Mouse (Mus musculus) kidney, adult 8-10 months (tissue): ENCODE data around the gene Ddias.
"Not testable (repeated sequence)": the region's sequence is repeated elsewhere in the genome, so short reads cannot be mapped to it uniquely, and the experiment has no call there.

Experiments used
- DNase-seq, 2 experiments: peaks; one replicate each; pipeline ENCODE4 v3.0.0; 2022

Ddias gene

GRCm38 (mm10) chr7:92874116-92874675 is at the start of gene Ddias, which contains the start of gene Prcp:
Gene Ddias, minus strand, starts transcription at chr7:92874247.
Gene Prcp, plus strand, starts transcription at chr7:92874470.
- peak; percentile 92 to 93 for DNase-seq

- no peak for DNase-seq
Measured at GRCm38 (mm10) chr7:92920857-92921172, 46.8 kb upstream of the Ddias start.

- no peak for DNase-seq
Measured at GRCm38 (mm10) chr7:92920172-92920856, 46.3 kb upstream of the Ddias start.

GRCm38 (mm10) chr7:92904285-92904684 is 30.2 kb upstream of the Ddias start:
- not testable (repeated sequence) for DNase-seq

GRCm38 (mm10) chr7:92903360-92904038 is 29.5 kb upstream of the Ddias start:
- peak; percentile 51 to 70 for DNase-seq

GRCm38 (mm10) chr7:92897021-92897420 is 23.0 kb upstream of the Ddias start:
- DNase-seq: no peak

- no peak for DNase-seq
Measured at GRCm38 (mm10) chr7:92896036-92896435, 22.0 kb upstream of the Ddias start.

GRCm38 (mm10) chr7:92893478-92893877 is 19.4 kb upstream of the Ddias start:
- no peak for DNase-seq

GRCm38 (mm10) chr7:92890618-92891230 is 16.7 kb upstream of the Ddias start:
- no peak for DNase-seq

- DNase-seq: no peak
Measured at GRCm38 (mm10) chr7:92890211-92890610, 16.2 kb upstream of the Ddias start.

GRCm38 (mm10) chr7:92887230-92887629 is 13.2 kb upstream of the Ddias start:
- no peak for DNase-seq

- DNase-seq: no peak
Measured at GRCm38 (mm10) chr7:92886801-92887200, 12.8 kb upstream of the Ddias start.

GRCm38 (mm10) chr7:92884998-92885660 is 11.1 kb upstream of the Ddias start:
- no peak for DNase-seq

GRCm38 (mm10) chr7:92883850-92884716 is 10.0 kb upstream of the Ddias start:
- DNase-seq: no peak

- peak; percentile 47 to 48 for DNase-seq
Measured at GRCm38 (mm10) chr7:92878575-92879285, 4.7 kb upstream of the Ddias start.

- DNase-seq: no peak
Measured at GRCm38 (mm10) chr7:92876538-92876937, 2.5 kb upstream of the Ddias start.

GRCm38 (mm10) chr7:92876066-92876465 is 2.0 kb upstream of the Ddias start:
- DNase-seq: peak; percentile 15 to 38

- DNase-seq: peak; percentile 91 to 92
Measured at GRCm38 (mm10) chr7:92874761-92875408, 838 bp upstream of the Ddias start.

GRCm38 (mm10) chr7:92871596-92871995 is 2.5 kb downstream of the Ddias start:
- no peak for DNase-seq

GRCm38 (mm10) chr7:92870161-92870560 is 3.9 kb downstream of the Ddias start:
- DNase-seq: no peak

- DNase-seq: no peak
Measured at GRCm38 (mm10) chr7:92866526-92866925, 7.5 kb downstream of the Ddias start.
